Mouse (Mus musculus) bone marrow, adult 2 months (tissue): ENCODE results near the gene Fam205c. TPM values are rescaled to one million over a fixed set of nuclear protein-coding genes. Genes with fewer than 3 reads are reported as not detected.
A peak's percentile ranks its signal among the peaks of the same experiment; 100 is the strongest.

ENCODE experiments used
- H3K27ac ChIP-seq: fragments of 200-500 bp; 2 replicates; pipeline ENCODE4 v1.5.1; 2012; ENCODE audit warnings: low read depth, mild to moderate bottlenecking, control low read depth, inconsistent platforms, low read length; ENCODE audit not compliant: control insufficient read depth, poor library complexity, insufficient read depth
- H3K4me1 ChIP-seq: fragments of 200-500 bp; 2 replicates; pipeline ENCODE4 v1.6.1; 2011; ENCODE audit warnings: low read length; ENCODE audit not compliant: control insufficient read depth, insufficient read depth
- H3K4me3 ChIP-seq: fragments of 200-500 bp; replicated peaks from 2 replicates; pipeline ENCODE3; 2011; ENCODE audit warnings: mild to moderate bottlenecking, low read depth, low read length, control low read depth; ENCODE audit not compliant: control insufficient read depth
- CTCF ChIP-seq: fragments of 200-500 bp; IDR thresholded peaks from 2 replicates; pipeline ENCODE4 v1.5.1; 2011; ENCODE audit warnings: low read length, control low read depth; ENCODE audit not compliant: control insufficient read depth, insufficient read depth
- POLR2A ChIP-seq: fragments of 200-500 bp; IDR thresholded peaks from 2 replicates; pipeline ENCODE4 v1.6.1; 2011; ENCODE audit warnings: low read depth, mild to moderate bottlenecking, control low read depth, low read length, borderline replicate concordance; ENCODE audit not compliant: control insufficient read depth
- WGBS: fragments of 180-500 bp; shearing (Covaris S2); methylation state at CpG from one replicate; pipeline ENCODE4 v1.1.7; 2018; 5-methylcytosine and 5-hydroxymethylcytosine counted together
- polyA plus RNA-seq: library from polyadenylated mRNA; stranded (reverse); fragments of >200 nt; gene quantifications from 2 replicates; pipeline ENCODE4 v1.2.4, GENCODE M21; 2011; ENCODE audit warnings: low replicate concordance; ENCODE audit not compliant: missing spikeins, insufficient read depth, insufficient read length

Gene Fam205c
- polyA plus RNA-seq, 1 experiment = not detected

GRCm38 (mm10) chr4:42888806-42889205 is 14.8 kb upstream of the Fam205c start:
- no peak overlapping the region for H3K4me3 ChIP-seq
- H3K27ac ChIP-seq = no peak overlapping the region
- no peaks in the 10 kb centered on the region for H3K4me1 ChIP-seq
- TF ChIP-seq POLR2A (no peak), CTCF (no peak)
- WGBS = 94% methylated on average over 6 of the region's 6 CpGs

- 83% methylated on average over 6 of the region's 6 CpGs for WGBS
- H3K27ac ChIP-seq = no peak overlapping the region
These were observed 12.9 kb upstream of the Fam205c start for GRCm38 (mm10) chr4:42886926-42887325.

GRCm38 (mm10) chr4:42880677-42880948 is 6.6 kb upstream of the Fam205c start:
- Histone ChIP-seq H3K4me1 (no peaks in the 10 kb centered on the region; the same call in 1 of the 2 replicates), H3K27ac (peak overlapping the region; percentile 74), H3K4me3 (peak overlapping the region; percentile 69)
- 0% methylated on average over 1 of the region's 1 CpGs for WGBS
- no peak for TF ChIP-seq CTCF
- no peak for TF ChIP-seq POLR2A

More at GRCm38 (mm10) chr4:42886926-42887325, 12.9 kb upstream of the Fam205c start:
- Histone ChIP-seq H3K4me1 (no peaks in the 10 kb centered on the region), H3K4me3 (no peak overlapping the region)
- TF ChIP-seq POLR2A (no peak), CTCF (no peak)

- Histone ChIP-seq H3K4me3 (peak overlapping the region; percentile 69), H3K27ac (peak overlapping the region; percentile 74), H3K4me1 (no peaks in the 10 kb centered on the region; the same call in 1 of the 2 replicates)
- WGBS = 29% methylated on average over 16 of the region's 16 CpGs
- TF ChIP-seq CTCF (no peak), POLR2A (no peak)
These were observed 6.0 kb upstream of the Fam205c start for GRCm38 (mm10) chr4:42879829-42880676.

- no peak overlapping the region for H3K27ac ChIP-seq
- no peak for TF ChIP-seq CTCF
- TF ChIP-seq POLR2A = no peak
- 70% methylated on average over 2 of the region's 2 CpGs for WGBS
- no peaks in the 10 kb centered on the region; the same call in 1 of the 2 replicates for H3K4me1 ChIP-seq
- no peak overlapping the region for H3K4me3 ChIP-seq
These were observed 3.6 kb upstream of the Fam205c start for GRCm38 (mm10) chr4:42877657-42878056.

- Histone ChIP-seq H3K27ac (no peak overlapping the region), H3K4me3 (no peak overlapping the region), H3K4me1 (no peaks in the 10 kb centered on the region; the same call in 1 of the 2 replicates)
- 34% methylated on average over 5 of the region's 5 CpGs for WGBS
- TF ChIP-seq POLR2A (no peak), CTCF (peak; percentile 62)
These were observed 2.7 kb upstream of the Fam205c start for GRCm38 (mm10) chr4:42876586-42877291.

- H3K4me1 ChIP-seq = no peaks in the 10 kb centered on the region; the same call in 1 of the 2 replicates
- no peak overlapping the region for H3K4me3 ChIP-seq
- H3K27ac ChIP-seq = no peak overlapping the region
- 83% methylated on average over 16 of the region's 16 CpGs for WGBS
- TF ChIP-seq POLR2A (no peak), CTCF (no peak)
These were observed 1.1 kb downstream of the Fam205c start for GRCm38 (mm10) chr4:42872746-42873435.

GRCm38 (mm10) chr4:42872151-42872550 is 1.9 kb downstream of the Fam205c start:
- 84% methylated on average over 7 of the region's 7 CpGs for WGBS
- no peak overlapping the region for H3K27ac ChIP-seq
- H3K4me3 ChIP-seq = no peak overlapping the region
- TF ChIP-seq POLR2A (no peak), CTCF (no peak)
- H3K4me1 ChIP-seq = no peaks in the 10 kb centered on the region; the same call in 1 of the 2 replicates
